Mouse (Mus musculus) skeletal muscle tissue, adult 2 months (tissue): ENCODE measurements around the gene Trip6.

Experiments used
- DNase-seq: peaks from one replicate; pipeline ENCODE4 v3.0.0-alpha.2; 2012; ENCODE audit warnings: low read depth, low spot score

Trip6 gene

DNA sequence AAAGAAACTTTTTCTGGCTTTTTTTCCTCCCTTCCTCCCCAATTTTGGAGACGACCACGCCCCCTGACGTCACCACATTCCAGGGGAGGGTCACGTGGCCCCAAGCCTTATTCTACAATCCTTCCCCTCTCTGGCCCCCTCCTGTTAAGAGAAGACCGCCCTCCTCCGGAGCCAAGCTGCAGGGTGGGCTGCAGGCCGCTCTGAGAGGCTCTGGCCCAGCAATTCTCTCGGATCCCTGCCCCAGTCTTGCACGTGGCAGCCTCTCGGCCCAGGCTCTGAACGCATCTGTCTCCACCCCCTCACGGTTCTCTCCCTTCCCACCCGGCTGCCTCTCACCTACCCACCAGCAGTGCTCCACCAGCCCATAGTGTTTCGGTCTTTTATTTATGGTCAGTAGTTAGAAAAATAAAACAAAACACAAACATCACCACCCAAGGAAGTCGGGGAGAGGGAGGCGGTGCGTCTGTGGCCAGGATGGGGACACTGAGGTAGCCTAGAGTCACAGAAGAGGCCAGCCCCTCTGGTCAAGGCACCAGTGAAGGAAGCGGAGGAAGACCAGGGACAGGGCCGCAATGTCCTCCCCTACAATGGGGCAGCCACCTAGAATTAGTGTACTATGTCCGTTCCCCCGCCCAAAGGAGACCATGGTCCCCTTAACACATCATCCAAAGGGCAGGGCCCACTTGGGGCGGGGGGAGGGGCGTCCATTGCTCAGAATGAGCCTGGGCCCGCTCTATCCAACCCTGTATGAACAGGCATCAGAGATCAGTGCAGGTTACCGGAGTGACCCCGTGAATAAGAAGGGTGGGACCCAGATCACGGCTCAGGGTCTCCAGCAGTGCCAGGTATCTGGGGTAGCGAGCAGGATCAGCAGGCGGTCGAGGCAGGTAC is at the start of gene Trip6:
Trip6 (minus strand) TSS at position 212 of the 891 bp plus-strand sequence.
- peak; percentile 78 for DNase-seq

DNA sequence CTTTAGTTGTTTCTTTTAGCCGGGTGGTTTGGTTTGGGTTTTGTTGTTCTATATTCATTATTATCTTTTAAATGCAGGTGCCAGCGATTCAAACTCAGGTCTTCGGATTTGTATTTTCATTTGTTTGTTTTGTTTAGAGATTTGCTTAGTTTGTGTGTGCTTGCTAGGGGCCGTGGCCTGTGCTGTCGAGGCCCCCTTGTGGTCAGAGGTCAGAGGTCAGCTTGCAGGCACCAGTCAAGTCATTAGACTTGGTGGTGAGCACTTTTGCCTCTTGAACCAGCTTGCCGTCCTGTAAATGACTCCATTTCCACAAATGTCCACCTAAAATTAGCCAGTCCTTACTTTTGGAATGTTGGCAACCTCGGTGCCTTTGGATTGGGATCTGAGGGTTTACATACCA is 44.2 kb upstream of the Trip6 start:
- DNase-seq: no peak

DNA sequence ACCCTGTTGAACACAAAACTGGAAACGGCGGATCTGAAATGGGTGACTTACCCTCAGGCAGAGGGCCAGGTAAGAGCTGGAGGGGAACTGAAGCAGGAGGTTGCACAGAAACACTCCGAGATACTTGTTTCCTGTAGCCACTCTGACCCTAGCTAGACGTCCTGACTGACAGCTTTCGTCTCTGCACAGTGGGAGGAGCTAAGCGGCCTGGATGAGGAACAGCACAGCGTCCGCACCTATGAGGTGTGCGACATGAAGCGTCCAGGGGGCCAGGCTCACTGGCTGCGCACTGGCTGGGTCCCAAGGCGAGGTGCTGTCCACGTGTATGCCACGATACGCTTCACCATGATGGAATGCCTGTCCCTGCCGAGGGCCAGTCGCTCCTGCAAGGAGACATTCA is 39.9 kb upstream of the Trip6 start:
- no peak for DNase-seq

DNA sequence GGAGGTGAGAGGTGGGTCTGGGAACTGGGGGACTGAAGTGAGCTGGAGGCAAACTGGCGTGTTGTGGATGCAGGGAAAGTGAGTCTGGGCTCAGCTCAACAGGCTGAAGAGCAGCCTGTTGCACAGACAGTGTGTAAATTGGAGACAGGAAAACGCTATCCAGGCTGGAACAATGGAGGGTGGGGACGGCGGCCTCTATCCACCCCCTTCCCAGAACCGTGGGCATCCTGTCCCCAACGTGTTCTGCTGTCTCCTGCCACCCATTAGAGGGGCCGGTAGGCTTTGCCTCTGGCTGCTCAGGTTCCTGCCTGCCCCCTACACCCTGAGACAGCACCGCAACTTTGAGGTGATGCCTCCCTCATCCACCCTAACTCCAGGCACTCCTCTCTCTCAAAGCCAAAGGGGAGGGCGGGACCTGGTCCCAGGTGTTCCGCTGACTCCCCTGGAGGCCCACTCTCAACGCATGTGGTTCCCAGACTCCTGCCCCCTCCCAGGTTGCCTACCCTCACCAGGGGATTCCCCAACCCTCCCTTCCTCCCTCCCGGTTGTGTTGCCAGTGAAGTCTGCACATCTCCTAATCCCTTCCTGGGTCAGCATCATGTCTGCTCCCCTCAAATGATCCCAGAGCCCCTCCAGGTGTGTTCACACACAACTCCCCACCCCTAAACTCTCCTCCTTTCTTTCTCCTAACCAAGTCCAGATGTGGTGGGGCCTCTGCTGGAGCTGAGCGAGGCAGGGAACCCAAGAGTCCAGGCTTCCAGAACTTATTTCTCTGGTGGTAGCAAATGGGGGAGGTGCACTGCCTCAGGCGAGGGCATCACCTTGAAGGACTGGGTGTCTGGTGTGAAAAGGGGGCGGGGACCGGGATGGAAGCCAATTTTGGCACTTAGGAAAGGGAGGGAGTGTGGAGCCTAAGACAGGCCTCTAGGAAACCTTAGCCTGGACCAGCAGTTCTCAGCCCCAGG is 38.1 kb upstream of the Trip6 start:
- no peak for DNase-seq

DNA sequence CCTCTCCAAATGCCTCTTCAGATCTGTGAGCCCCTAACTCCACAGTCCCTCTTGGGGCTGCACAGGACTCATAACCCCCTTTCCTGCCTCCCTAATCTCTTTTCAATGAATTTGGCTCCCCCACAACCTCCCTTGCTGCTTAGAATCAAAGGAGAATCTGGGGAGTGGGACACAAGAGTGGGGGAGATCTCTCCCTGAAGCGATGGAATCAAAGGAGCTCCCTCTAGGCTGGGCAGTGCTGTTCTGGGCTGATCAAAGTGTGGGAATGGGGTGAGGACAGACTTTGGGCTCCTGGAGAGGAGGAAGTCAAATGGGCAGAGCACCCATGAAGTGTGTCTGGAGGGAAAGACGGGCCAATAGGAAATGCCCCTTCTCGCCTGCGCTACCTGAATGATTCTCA is 37.2 kb upstream of the Trip6 start:
- no peak for DNase-seq

DNA sequence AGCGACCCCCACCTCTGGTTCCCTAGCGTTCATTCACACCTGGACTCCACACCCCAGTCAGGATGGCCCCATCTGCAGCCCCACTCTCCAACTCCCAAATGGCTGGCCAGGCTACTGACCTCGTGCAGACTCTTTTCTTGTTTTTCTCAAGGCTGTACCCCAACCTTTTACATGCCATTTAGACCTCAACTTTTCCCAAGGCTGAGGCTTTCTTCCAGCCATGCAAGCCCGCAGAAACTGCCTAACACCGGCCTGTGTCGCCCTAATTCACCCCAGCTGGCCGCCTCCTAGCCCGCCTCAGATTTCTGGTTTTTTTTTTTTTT is 36.8 kb upstream of the Trip6 start:
- DNase-seq: no peak

DNA sequence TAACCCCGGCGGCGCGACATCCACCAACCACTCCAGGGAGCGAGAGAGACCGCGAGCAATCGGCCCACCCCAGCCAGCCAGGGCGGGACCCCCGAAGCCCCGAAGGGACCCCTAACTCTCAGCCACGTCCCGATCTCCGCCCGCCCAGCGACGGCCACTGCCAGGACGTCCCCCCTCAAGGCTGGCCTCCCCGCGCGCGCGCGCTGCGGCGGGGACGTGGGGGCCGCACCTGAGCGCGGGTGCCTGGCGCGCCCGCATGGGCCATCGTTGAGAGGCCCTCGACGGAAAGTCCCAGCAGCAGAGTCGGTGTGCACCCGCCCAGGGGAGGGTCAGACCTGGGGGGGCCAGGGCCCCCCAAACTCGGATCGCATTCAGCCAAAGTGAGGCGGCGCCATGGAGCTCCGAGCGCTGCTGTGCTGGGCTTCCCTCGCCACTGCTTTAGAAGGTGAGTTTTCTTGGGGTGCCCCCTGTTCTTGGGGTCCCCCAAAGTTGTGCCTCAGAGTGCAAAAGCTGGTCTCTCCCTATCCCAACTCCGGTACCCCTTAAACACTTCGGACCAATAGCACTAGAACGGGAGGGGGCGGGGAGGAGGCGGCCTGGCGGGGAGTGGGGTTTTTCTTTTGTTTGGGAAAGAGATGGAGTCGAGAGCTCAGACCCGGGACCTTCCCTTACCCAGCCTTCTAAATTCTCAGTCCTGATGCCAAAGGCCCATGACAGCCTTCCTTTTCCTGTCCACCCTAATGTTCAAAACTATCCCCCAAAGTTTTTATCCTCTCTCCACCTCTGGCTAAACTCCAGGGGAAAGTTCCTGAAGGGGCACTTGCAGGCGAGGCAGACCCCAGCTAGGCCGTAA is 36.2 kb upstream of the Trip6 start:
- no peak for DNase-seq

DNA sequence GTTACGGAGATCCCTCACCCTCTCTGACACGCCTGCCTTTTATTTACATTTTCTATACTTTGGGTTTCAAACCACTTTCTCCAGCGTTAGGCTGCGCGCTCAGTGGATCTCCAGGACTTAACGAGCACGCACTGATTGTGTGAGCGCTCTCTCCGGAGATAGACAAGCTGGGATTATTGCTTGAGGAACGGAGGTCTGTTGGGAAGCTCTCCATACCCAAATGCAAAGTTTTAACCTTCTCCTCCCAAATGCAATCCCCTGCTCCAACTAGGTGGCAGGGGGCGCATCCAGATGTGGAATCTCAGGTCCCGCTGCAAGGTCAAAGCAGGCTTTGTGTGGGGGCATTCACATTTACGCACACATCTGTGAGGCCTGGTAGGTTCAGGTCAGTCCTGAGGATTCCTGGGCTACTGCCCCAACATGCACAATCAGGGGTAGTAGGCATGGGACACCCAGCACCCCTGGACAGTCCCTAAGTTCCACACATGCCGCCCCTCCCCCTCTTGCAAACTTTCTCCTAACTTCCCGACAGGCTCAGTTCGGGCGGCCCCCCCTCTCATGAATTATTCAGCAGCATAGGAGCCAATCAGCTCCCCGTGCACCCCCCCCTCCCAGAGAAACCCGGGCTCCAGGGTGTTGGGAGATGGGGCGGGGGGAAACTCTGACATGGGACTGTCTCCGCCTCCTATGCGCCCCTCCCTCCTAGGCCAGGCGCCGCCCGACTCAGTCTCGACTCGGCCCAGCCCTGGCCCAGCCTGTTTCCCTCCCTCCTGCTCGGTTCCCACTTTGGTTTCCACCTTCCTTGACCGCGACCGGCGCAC is 35.4 kb upstream of the Trip6 start, which contains the start of gene Ephb4:
Ephb4 (plus strand) TSS at position 726 of the 821 bp plus-strand sequence.
- DNase-seq: peak; percentile 86

DNA sequence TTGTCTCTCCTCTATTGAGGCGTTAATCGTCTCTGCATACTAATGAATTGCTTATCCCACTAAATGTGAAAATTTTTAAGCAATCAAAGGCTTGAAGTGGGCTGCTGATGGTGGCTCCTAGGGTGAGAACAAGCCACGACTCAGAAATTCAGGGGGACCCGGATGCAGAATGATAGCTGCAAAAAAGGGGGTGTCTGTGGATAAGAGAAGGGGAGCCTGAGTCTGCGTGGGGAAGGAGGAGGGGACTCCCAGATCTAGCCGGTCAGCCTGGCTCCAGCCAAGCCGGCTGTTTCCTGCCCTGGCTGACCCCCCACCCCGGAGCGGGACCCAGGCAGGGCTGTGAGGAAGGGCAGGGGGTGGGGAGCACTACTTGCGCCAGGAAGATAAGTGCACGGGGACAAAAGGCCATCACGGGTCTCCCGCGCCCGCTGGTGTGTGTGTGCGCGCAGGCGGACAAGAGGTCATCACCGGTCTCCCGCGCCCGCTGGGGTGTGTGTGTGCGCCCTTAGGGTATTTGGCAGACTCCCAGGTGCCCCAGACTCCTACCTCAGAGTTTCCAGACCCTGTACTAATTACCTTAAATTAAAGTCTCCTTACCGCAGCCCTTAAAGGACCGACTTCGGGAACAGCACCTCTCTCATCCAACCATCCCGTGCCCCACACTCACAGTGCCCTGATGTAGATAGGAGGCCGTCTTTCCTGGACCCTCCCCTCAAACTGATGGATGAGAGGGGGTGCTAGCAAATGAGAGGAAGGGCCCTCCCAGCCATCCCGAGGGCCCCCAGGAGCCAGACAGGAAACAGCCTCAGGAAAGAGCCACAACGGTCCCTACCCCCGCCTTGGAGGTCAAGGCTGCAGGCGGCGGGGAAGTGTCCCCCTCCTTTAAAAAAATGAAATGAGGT is 34.5 kb upstream of the Trip6 start:
- no peak for DNase-seq

DNA sequence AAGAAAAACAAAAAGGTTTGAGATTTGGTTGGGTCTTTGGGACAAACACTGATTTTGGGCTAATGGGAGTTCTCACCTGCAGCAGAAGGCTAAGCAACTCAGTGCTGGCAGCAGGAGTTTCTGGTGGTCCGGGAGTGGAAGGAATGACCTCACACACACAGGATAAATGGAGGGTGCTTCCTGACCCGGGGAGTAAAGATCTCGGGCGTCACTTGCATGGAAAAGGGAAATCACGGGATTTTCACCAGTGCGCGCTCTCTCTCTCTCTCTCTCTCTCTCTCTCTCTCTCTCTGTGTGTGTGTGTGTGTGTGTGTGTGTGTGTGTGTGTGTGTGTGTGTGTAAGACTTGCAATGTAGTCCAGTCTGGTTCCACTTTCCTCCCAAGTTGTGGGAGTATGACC is 33.7 kb upstream of the Trip6 start:
- no peak for DNase-seq

DNA sequence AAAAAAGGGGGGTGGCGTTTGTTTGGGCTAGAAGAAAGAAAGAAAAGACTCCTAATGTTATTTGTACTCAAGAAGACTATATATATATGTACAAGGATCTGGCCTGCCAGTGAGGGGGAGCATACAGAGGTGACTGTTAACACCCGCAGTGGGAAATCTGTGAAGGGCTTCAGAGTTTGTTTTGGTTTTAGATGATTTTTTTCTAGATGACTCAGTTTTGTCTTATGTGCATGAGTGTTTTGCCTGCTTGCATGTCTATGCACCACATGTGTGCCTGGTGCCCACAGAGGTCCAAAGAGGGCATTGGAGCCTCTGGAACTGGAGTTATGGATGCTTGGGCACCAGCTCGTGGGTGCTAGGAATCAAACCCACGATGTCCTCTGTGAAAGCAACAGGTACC is 32.8 kb upstream of the Trip6 start:
- no peak for DNase-seq

DNA sequence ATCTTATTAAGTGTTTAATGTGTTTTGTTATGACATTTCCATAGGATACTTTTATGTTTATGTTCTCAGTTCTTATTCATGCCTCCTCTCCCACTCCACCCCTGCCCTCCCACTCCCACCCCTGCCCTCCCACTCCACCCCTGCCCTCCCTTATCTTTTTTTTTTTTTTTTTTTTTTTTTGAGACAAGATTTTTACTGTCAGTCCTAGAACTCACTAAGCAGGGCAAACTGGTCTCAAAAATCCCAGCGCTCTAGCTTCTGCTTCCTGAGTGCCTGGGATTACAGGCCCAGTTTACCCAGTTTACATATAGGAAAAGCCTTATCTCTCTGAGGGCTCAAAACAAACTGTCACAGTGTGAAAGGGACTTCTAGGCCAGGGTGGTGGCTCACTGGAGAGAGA is 32.2 kb upstream of the Trip6 start:
- DNase-seq: no peak

DNA sequence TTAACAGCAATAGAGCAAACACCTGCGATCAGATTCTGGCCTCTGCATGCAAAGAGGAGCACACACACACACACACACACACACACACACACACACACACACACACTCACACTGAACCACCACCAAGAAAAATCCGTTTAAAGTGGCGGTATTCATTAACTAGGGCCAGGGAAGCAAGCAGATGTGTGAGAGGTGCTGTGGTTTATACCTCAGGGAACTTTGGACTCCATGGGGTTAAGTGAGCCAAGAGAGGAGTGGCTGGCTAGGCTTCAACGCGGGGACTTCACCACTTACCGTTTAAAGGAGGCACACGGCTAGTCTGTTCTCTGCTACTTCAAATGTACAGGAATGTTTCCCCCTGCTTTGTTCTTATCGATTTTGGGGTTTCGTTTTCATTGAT is 31.6 kb upstream of the Trip6 start:
- no peak for DNase-seq

DNA sequence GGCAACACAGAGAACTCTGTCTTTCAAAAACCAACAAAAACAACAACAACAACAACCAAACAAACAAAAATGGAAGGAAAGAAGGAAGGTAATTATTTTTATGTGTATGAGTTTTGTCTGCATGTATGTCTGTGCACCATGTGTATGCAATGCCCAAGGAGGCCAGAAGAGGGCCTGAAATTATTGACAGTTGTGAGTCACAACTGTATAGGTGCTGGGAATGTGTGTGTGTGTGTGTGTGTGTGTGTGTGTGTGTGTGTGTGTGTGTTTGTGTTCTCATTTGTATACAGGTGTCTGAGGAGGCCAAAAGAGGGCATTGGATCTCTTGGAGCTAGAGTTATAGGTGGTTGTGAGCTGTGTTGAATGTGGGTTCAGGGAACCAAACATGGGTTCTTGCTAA is 29.7 kb upstream of the Trip6 start:
- DNase-seq: no peak

DNA sequence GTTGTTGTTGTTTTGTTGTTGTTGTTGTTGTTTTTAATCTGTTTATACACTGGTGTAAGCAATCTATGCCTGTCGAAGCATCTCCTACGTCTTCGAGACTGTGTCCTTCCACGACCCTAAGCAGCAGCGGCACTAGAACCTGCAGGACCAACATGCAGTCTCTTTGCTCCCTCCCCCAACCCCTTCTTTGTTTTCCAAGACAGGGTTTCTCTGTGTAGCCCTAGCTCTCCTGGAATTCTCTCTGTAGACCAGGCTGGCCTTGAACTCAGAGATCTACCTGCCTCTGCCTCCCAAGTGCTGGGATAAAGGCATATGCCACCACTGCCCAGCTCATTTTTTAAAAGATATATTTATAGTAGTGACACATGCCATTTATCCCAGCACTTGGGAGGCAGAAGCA is 29.2 kb upstream of the Trip6 start:
- DNase-seq: no peak

DNA sequence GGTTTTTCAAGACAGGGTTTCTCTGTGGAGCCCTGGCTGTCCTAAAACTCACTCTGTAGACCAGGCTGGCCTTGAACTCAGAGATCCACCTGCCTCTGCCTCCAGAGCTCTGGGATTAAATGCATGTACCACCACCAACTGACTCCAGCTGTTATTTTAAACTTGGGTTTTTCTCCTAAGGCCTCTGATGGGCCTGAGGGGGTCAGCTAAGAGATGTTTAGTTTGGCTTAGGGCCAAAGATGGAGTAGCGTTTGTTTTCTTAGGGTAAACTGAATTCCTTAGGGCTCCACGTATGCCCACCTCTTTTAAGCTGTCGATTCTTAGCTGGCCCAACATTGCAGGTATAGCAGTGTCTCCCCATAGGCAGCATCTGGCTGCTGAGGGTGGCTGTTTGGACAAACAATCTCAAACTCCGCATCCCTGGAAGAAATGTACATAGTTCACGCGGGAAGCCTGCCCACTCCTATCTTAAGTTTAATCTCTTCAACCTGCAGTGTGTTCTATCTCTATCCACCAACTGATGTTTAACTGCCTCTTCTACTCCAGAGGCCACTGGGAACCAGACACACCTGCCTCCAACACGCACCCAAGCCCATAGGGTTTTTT is 28.3 kb upstream of the Trip6 start:
- DNase-seq: no peak

DNA sequence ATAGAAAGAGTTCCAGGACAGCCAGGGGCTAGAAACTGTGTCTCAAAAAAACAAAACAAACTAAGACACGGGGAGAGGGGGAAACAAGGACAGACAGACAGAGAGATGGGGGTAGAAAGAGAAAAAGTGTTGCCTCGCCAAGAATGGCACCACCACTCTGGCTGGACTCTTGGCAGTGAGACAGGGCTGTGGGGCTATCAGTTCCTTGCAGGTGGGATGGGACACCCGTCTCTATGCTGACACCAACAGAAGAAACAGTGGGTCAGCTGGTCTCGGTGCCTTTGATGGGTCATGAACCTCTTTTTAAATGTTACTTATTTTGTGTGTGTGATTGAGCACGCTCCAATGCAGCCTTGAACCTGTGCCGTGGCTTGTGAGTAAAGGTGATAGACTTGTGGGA is 26.0 kb upstream of the Trip6 start:
- no peak for DNase-seq

DNA sequence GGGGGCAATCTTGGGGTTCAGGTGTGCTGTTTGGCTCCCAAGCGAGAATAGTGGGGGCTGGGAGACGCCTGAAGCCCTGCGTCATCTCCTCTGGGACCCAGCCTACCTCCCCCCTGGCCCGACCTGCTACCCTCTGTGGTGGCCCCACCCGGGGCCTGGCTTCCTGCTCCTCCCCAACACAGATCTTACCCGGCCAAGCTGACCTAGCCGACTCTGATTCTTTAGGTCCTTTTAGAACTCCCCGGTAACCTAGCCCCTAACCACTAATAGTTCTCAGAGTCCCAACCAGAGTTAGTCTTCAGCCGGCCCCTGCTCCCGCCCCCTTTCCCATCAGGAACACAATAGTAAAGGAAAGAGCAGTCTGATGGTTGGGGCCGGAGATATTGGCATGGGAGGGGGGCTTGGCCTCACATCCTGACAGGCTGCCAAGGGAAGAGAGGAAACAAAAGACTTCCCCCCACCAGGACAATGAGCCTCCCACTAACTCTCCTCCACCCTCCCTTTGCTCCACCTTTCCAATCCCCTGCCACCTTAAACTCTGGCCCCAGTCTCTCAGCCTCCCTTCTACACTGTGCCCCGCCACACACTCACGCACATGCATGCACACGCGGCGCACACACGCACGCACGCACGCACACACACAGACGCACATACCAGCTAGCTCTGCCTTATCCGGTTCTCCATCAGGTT is 25.2 kb upstream of the Trip6 start:
- DNase-seq: peak; percentile 21
